Mouse (Mus musculus): ENCODE measurements around the gene Amotl1. TPM values are rescaled to one million over a fixed set of nuclear protein-coding genes. Genes with fewer than 3 reads are reported as not detected.
"Not testable (repeated sequence)": the region's sequence is repeated elsewhere in the genome, so short reads cannot be mapped to it uniquely, and the experiment has no call there.

Gene Amotl1
- total and polyA plus RNA-seq, 2 experiments, result 4.0 to 5.0 TPM

DNA sequence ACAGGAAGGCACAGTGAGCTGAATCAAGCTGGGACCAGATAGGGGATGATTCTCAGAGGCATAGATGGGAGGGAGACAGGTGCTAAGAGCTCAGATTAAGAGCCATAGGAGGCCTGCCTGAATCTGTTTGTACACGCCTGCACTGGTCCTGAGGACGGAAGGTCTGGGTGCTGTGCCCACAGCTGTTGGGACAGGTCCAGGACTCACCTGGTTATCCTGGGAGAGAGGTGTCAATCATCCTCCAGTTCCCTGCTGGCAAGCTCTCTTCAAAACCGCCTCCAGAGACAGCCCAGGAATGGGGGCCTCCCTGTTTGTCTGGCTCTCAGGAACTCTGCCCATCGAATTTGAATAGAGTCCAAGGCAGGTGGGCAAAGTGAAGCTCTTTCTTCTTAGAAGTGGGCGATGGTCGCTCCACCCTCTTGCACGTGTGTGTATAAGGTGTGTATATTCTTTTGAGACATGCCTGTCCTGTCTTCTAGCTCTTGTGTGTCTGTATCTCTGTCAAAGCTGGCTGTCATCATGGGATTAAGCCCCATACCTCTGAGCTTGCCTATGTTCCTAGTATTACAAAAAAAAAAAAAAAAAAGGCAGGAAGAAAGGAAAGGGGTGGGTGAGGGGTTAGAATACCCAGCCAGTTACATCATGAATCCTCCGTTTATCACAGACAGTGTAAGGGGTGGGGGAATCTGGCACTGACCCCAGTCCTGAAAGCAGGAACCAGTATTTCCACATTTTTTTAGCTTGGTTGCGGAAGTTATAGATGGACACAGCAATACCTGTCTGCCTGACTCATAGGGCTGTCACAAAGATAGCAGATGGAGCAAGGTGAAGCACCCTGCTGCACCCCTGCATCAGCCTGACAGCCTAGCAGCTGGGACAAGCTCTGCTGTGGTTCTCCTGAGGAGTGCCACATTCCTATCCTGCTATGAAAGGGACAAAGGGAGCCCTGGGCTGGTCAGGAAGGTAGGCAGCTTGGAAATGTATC is 31.1 kb upstream of the Amotl1 start:
- no peaks in the 10 kb centered on the region for H3K36me3 ChIP-seq (ENCODE audit: control insufficient read depth, insufficient read depth, low read length)
- peaks cover 3% of the 10 kb centered on the region; the same call in 1 of the 2 replicates for H3K4me1 ChIP-seq (ENCODE audit: control insufficient read depth, insufficient read depth, low read length)
- no peaks in the 10 kb centered on the region for H3K79me2 ChIP-seq (ENCODE audit: control insufficient read depth, insufficient read depth, low read length)
- H3K4me3 ChIP-seq (ENCODE audit: insufficient read depth, low read depth, low read length), result no peak overlapping the region
- WGBS, result 56% methylated on average over 9 of the region's 9 CpGs
- no peaks in the 10 kb centered on the region for H3K27me3 ChIP-seq (ENCODE audit: control insufficient read depth, insufficient read depth, low read length)
- H3K27ac ChIP-seq (replicated peaks; ENCODE audit: insufficient read depth, low read depth, low read length), result no peak overlapping the region
- H3K9ac ChIP-seq (ENCODE audit: low read depth, low read length), result no peak overlapping the region
- TF ChIP-seq POLR2A (IDR thresholded peaks at IDR 0.05; ENCODE audit: extremely low read depth, insufficient read depth, low read length) (no peak), CTCF (IDR thresholded peaks at IDR 0.05; ENCODE audit: low read depth, low read length) (no peak)
- no peak for DNase-seq (ENCODE audit: extremely low read depth, low read depth, low spot score)

DNA sequence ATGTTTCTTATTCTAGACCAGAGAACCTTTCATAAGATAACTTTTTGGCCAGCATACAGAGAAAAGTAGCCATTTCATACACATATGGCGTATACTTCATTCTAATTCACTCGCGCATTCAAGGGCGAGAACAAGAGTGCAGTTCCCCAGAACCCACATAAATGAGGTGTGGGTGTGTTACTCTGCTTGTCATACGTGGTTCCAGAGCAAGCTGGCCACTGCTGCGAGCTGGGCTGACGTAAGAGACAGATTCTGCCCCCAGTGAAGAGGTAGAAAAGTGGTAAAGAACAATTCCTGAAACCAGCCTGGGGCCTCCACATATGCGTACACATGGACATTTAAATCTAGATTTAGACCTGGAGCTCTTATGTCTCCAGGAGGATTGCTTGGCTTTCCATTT is 29.6 kb upstream of the Amotl1 start:
- H3K27ac ChIP-seq (replicated peaks; ENCODE audit: insufficient read depth, low read depth, low read length), result no peak overlapping the region
- DNase-seq (ENCODE audit: extremely low read depth, low read depth, low spot score), result no peak
- WGBS, result 89% methylated on average over 8 of the region's 8 CpGs
- TF ChIP-seq POLR2A (IDR thresholded peaks at IDR 0.05; ENCODE audit: extremely low read depth, insufficient read depth, low read length) (no peak), CTCF (IDR thresholded peaks at IDR 0.05; ENCODE audit: low read depth, low read length) (no peak)
- H3K79me2 ChIP-seq (ENCODE audit: control insufficient read depth, insufficient read depth, low read length), result no peaks in the 10 kb centered on the region
- no peak overlapping the region for H3K4me3 ChIP-seq (ENCODE audit: insufficient read depth, low read depth, low read length)
- no peaks in the 10 kb centered on the region for H3K27me3 ChIP-seq (ENCODE audit: control insufficient read depth, insufficient read depth, low read length)
- H3K4me1 ChIP-seq (ENCODE audit: control insufficient read depth, insufficient read depth, low read length), result peaks cover 3% of the 10 kb centered on the region; the same call in 1 of the 2 replicates
- H3K36me3 ChIP-seq (ENCODE audit: control insufficient read depth, insufficient read depth, low read length), result no peaks in the 10 kb centered on the region
- H3K9ac ChIP-seq (ENCODE audit: low read depth, low read length), result no peak overlapping the region

DNA sequence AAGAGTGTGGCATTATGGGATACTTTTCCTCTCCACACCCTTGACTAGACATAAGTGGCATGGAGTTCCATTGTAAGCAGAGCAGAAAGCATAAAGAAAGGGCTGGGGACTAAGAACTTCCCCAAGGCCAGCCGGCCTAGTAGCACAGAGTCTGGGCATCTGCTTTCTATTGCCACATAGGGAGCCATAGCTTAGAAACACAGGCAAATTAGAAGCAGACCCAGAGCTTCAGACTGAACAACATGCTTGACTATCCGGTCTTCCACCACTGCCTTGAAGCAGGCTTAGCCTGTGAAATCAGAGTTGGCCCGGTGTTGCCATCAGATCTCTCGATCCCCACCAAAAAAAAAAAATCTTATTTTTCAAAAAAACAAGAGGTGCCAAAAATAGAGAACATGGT is 28.3 kb upstream of the Amotl1 start:
- no peaks in the 10 kb centered on the region for H3K27me3 ChIP-seq (ENCODE audit: control insufficient read depth, insufficient read depth, low read length)
- H3K4me3 ChIP-seq (ENCODE audit: insufficient read depth, low read depth, low read length), result no peak overlapping the region
- 90% methylated on average over 4 of the region's 4 CpGs for WGBS
- H3K27ac ChIP-seq (replicated peaks; ENCODE audit: insufficient read depth, low read depth, low read length), result no peak overlapping the region
- no peaks in the 10 kb centered on the region for H3K79me2 ChIP-seq (ENCODE audit: control insufficient read depth, insufficient read depth, low read length)
- no peak overlapping the region for H3K9ac ChIP-seq (ENCODE audit: low read depth, low read length)
- TF ChIP-seq CTCF (IDR thresholded peaks at IDR 0.05; ENCODE audit: low read depth, low read length) (no peak), POLR2A (IDR thresholded peaks at IDR 0.05; ENCODE audit: extremely low read depth, insufficient read depth, low read length) (no peak)
- H3K4me1 ChIP-seq (ENCODE audit: control insufficient read depth, insufficient read depth, low read length), result peaks cover 3% of the 10 kb centered on the region; the same call in 1 of the 2 replicates
- no peak for DNase-seq (ENCODE audit: extremely low read depth, low read depth, low spot score)
- no peaks in the 10 kb centered on the region for H3K36me3 ChIP-seq (ENCODE audit: control insufficient read depth, insufficient read depth, low read length)

DNA sequence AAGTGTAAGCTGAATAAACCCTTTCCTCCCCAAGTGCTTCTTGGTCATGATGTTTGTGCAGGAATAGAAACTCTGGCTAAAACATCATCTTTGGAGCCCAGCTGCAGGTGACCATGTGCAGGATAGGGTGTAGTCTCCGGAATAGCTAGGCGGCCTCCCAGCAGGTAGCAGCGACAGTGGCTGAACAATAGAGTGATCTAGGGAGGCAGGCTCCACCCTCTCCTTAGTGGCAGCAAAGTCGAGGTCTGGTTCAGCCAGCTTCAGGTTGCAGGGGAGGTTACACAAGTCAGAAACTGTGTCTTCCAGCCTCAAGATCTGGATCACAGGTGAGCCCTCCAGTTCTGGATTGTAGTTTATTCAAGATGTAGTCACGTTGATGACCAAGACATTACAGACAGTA is 27.1 kb upstream of the Amotl1 start:
- not testable (repeated sequence) for H3K79me2 ChIP-seq (ENCODE audit: control insufficient read depth, insufficient read depth, low read length); DNase-seq (ENCODE audit: extremely low read depth, low read depth, low spot score); H3K36me3 ChIP-seq (ENCODE audit: control insufficient read depth, insufficient read depth, low read length); H3K27ac ChIP-seq (replicated peaks; ENCODE audit: insufficient read depth, low read depth, low read length); H3K27me3 ChIP-seq (ENCODE audit: control insufficient read depth, insufficient read depth, low read length); H3K9ac ChIP-seq (ENCODE audit: low read depth, low read length); H3K4me1 ChIP-seq (ENCODE audit: control insufficient read depth, insufficient read depth, low read length); H3K4me3 ChIP-seq (ENCODE audit: insufficient read depth, low read depth, low read length)
- WGBS, result 54% methylated on average over 5 of the region's 5 CpGs

DNA sequence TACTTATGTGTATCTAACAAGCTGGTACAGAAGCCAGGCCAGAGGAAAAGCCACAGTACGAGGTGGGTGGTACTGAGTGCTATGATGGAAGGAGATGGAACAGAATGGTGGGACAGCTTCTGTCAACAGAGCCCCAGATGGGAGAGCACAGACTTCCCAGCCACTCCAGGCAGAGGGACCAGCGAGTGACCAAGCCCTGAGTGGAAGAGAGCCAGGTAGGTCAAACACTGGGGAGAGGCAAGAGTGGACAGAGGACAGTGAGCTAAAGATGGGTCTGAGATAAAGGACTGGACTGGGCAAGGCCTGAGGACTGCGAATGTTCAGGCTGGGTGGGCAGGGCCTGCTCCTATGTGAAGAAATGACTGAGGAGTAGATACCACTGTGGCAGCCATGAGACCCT is 23.5 kb upstream of the Amotl1 start:
- no peak for TF ChIP-seq CTCF (IDR thresholded peaks at IDR 0.05; ENCODE audit: low read depth, low read length)
- TF ChIP-seq POLR2A (IDR thresholded peaks at IDR 0.05; ENCODE audit: extremely low read depth, insufficient read depth, low read length), result no peak
- H3K9ac ChIP-seq (ENCODE audit: low read depth, low read length), result no peak overlapping the region
- H3K36me3 ChIP-seq (ENCODE audit: control insufficient read depth, insufficient read depth, low read length), result no peaks in the 10 kb centered on the region
- no peaks in the 10 kb centered on the region for H3K4me1 ChIP-seq (ENCODE audit: control insufficient read depth, insufficient read depth, low read length)
- no peaks in the 10 kb centered on the region for H3K79me2 ChIP-seq (ENCODE audit: control insufficient read depth, insufficient read depth, low read length)
- WGBS, result 84% methylated on average over 3 of the region's 3 CpGs
- DNase-seq (ENCODE audit: extremely low read depth, low read depth, low spot score), result no peak
- no peak overlapping the region for H3K4me3 ChIP-seq (ENCODE audit: insufficient read depth, low read depth, low read length)
- no peaks in the 10 kb centered on the region for H3K27me3 ChIP-seq (ENCODE audit: control insufficient read depth, insufficient read depth, low read length)
- no peak overlapping the region for H3K27ac ChIP-seq (replicated peaks; ENCODE audit: insufficient read depth, low read depth, low read length)

DNA sequence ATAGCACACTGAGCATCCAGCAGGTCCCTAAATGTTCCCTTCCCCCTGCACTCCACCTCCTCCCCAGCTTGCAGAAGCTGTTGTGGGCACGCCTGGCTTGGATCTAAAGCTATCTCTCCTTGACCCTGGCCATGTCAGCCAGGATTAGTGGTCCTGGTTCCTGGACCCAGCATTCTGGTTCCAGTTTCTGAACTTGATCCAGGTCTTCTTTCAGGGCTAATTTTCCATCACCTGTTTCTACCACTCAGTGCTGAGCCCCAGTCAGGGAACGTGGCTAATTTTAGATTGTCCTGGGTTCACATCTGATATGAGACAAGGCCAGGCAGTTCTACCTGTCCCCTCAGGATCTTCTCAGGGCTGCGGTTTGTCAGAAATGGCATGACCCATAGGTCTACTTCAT is 21.2 kb upstream of the Amotl1 start:
- Histone ChIP-seq H3K27me3 (ENCODE audit: control insufficient read depth, insufficient read depth, low read length) (no peaks in the 10 kb centered on the region), H3K4me3 (ENCODE audit: insufficient read depth, low read depth, low read length) (no peak overlapping the region), H3K4me1 (ENCODE audit: control insufficient read depth, insufficient read depth, low read length) (no peaks in the 10 kb centered on the region), H3K9ac (ENCODE audit: low read depth, low read length) (no peak overlapping the region), H3K36me3 (ENCODE audit: control insufficient read depth, insufficient read depth, low read length) (no peaks in the 10 kb centered on the region), H3K27ac (replicated peaks; ENCODE audit: insufficient read depth, low read depth, low read length) (no peak overlapping the region), H3K79me2 (ENCODE audit: control insufficient read depth, insufficient read depth, low read length) (no peaks in the 10 kb centered on the region)
- WGBS, result 83% methylated on average over 3 of the region's 3 CpGs
- no peak for DNase-seq (ENCODE audit: extremely low read depth, low read depth, low spot score)
- no peak for TF ChIP-seq POLR2A (IDR thresholded peaks at IDR 0.05; ENCODE audit: extremely low read depth, insufficient read depth, low read length)
- TF ChIP-seq CTCF (IDR thresholded peaks at IDR 0.05; ENCODE audit: low read depth, low read length), result no peak

All from liver, adult 2 months (tissue).